Mouse (Mus musculus) adrenal gland, adult (tissue): ENCODE measurements around the gene Vmn2r105.

Experiments used
- DNase-seq, 2 experiments: peaks; one replicate each; pipeline ENCODE4 v3.0.0; 2022 to 2023; ENCODE audit warnings: low spot score in 1 of 2; ENCODE audit not compliant: inconsistent age in 2 of 2

Gene Vmn2r105

DNA sequence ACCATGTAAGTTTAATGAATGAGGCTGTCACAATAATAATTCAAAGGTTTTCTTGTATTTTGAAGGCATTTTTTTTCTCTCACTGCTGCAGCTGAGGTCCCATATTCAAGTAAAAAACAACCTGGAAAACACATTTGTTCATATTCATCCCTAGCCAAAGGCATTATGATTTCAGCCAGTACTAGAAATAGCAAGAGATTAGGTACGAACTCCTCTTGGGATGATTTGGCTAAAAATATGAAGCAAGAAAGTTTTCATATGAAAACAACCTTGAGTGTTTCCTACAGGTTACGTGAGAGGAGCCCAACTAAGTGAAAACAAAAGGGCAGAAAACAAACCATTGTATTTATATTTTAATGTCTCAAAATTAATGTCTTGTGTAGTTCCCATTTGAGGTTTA is at the start of gene Vmn2r105:
TSS of gene Vmn2r105 (minus strand) at position 101 of the 400 bp plus-strand sequence.
- no peak for DNase-seq

DNA sequence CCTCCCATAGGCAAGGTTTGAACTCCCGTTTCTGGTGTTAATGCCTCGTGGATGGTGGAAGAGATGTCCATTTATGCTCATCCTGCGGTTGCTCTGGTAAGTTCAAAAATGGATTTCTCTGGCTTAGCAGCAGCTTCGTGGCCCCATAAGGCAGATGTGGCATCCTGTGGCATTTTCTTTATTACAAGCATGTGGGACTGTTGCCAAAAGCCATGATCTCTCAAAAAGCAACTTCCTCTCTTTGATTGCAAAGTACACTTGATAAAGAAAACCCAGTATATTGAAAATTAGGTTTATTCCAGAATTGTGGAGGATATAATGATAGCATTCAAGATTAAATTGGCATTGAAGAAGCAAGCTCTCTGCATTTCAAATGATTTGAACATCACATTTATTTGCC is 20.7 kb upstream of the Vmn2r105 start:
- no peak for DNase-seq

DNA sequence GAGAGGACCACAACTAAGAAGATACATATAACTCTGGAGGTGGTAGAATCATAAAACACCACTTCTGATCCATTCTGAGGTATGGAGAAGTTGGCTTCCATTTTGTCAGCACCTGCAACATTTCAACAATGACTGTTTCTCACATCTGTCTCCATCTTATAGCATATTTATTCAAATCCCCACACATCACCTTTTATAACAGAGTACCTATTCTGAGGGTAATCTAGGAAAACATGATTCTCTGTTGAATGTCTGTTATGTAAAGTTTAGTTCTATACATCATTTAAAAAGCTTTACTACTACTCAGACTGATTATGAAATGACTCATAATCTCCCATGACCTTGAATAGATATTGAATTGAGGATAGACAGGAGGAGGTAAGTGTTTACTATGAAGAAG is 51.9 kb downstream of the Vmn2r105 start, which contains the start of gene Fpr-rs6:
TSS of gene Fpr-rs6 (minus strand) at position 101 of the 400 bp plus-strand sequence.
- DNase-seq: no peak
